Mouse (Mus musculus): Measurements from ENCODE around the gene Hist1h2ae.

GRCm38 (mm10) chr13:23582219-23583056, 11.4 kb upstream of the Hist1h2ae start:
- TF ChIP-seq CTCF (IDR thresholded peaks at IDR 0.05) = no peak
- TF ChIP-seq EP300 (IDR thresholded peaks at IDR 0.05) = no peak

All from lung, postnatal 0 days (tissue).